13 mouse cellular contexts compared by ENCODE assay signal in the genomic region with DNA sequence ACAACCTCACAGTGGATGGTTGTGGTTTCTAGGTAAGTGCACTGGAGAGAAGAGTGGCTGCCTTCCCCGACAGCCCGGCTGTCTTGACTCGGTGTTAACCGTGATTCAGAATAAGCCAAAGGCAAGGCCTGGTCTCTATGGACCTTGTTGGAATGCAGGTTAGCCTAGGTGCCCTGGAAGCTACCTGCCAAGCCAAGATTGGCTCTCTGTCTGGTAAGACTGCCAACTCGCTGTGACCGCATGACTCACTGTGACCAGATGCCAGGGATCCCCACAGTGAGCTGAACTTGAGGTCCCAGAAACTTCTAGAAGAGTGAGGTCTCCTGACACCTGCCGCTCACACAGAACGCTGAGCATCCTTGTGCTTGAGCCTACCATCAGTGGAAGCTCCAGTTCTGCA. TPM values are rescaled to one million over a fixed set of nuclear protein-coding genes. Genes with fewer than 3 reads are reported as not detected.
A peak's percentile ranks its signal among the peaks of the same experiment; 100 is the strongest.
DNase-seq lines count a peak whose midpoint lies in the region; ATAC-seq and TF ChIP-seq lines count a peak whose summit lies in the region.
"Had no signal": no experiment of that assay in that cellular context is flagged by ENCODE, and none has a peak within 500 bp of the region (broad histone marks: within the 10 kb centered on the region; RNA-seq: fewer than 3 reads in every experiment).

No protein-coding gene starts in this region.

- peaks cover 51% of the 10 kb centered on the region for H3K36me3 ChIP-seq in forebrain, embryonic 13.5 days (ENCODE audit: poor library complexity, severe bottlenecking)
- peaks cover 52% of the 10 kb centered on the region for H3K36me3 ChIP-seq in forebrain, embryonic 14.5 days (ENCODE audit: control insufficient read depth, insufficient read depth, low read length)
- H3K36me3 ChIP-seq in lung, postnatal 0 days (ENCODE audit: insufficient read depth, low read length), result no peaks in the 10 kb centered on the region
- H3K36me3 ChIP-seq in forebrain, embryonic 16.5 days (ENCODE audit: control insufficient read depth, insufficient read depth), result peaks cover 36% of the 10 kb centered on the region
- H3K36me3 ChIP-seq in neural tube, embryonic 14.5 days (ENCODE audit: control insufficient read depth, insufficient read depth, low read length), result peaks cover 36% of the 10 kb centered on the region
- no peaks in the 10 kb centered on the region for H3K36me3 ChIP-seq in heart, adult 2 months (ENCODE audit: control insufficient read depth, insufficient read depth, low read length)

- intact Hi-C loops in heart, adult 2 months (cut with DNase I), result no loop called here

- no peak for DNase-seq in forebrain, embryonic 14.5 days (ENCODE audit: low spot score)
- DNase-seq in lung, postnatal 0 days (ENCODE audit: low spot score), result peak; percentile 42
- no peak for DNase-seq in lung, adult 2 months
- DNase-seq in heart, adult 2 months, result no peak
- DNase-seq: adrenal gland, postnatal 14 days; gastrocnemius, postnatal 10 days; kidney, adult 18-20 months; layer of hippocampus, adult 9-11 months had no signal

- WGBS in forebrain, embryonic 13.5 days, result 95% methylated on average over 8 of the region's 8 CpGs
- WGBS in forebrain, embryonic 14.5 days, result 94% methylated on average over 8 of the region's 8 CpGs
- WGBS in lung, postnatal 0 days, result 75% methylated on average over 8 of the region's 8 CpGs
- 71% methylated on average over 8 of the region's 8 CpGs for WGBS in lung, adult 2 months
- WGBS in forebrain, embryonic 16.5 days, result 87% methylated on average over 8 of the region's 8 CpGs
- 81% methylated on average over 8 of the region's 8 CpGs for WGBS in neural tube, embryonic 14.5 days
- WGBS in heart, adult 2 months, result 87% methylated on average over 8 of the region's 8 CpGs

- ATAC-seq in forebrain, embryonic 13.5 days, result no peak
- no peak for ATAC-seq in forebrain, embryonic 14.5 days
- peak; percentile 20 for ATAC-seq in lung, postnatal 0 days
- no peak for ATAC-seq in forebrain, embryonic 16.5 days
- no peak for ATAC-seq in neural tube, embryonic 14.5 days (ENCODE audit: low read depth)
- ATAC-seq in granulocyte monocyte progenitor cell, adult 5-6 weeks (replicated peaks; ENCODE audit: poor library complexity, severe bottlenecking), result no peak

- H3K27ac ChIP-seq in forebrain, embryonic 13.5 days, result peak overlapping the region; percentile 64
- no peak overlapping the region for H3K27ac ChIP-seq in forebrain, embryonic 14.5 days (ENCODE audit: low read depth, low read length)
- no peak overlapping the region for H3K27ac ChIP-seq in lung, postnatal 0 days (ENCODE audit: low read length)
- H3K27ac ChIP-seq in forebrain, embryonic 16.5 days (ENCODE audit: low read length), result peak overlapping the region; percentile 0; the same call in 1 of the 2 replicates
- 0 out of 2 replicates have a peak overlapping the region, but pooled peaks have one; percentile 23 for H3K27ac ChIP-seq in neural tube, embryonic 14.5 days (ENCODE audit: low read depth, low read length)
- no peak overlapping the region for H3K27ac ChIP-seq in heart, adult 2 months
- H3K27ac ChIP-seq: limb, embryonic 12.5 days had no signal

- H3K9me3 ChIP-seq in forebrain, embryonic 13.5 days (replicated peaks), result no peaks in the 10 kb centered on the region
- no peaks in the 10 kb centered on the region for H3K9me3 ChIP-seq in forebrain, embryonic 14.5 days (replicated peaks; ENCODE audit: control insufficient read depth, low read length)
- no peaks in the 10 kb centered on the region for H3K9me3 ChIP-seq in lung, postnatal 0 days (ENCODE audit: low read length)
- no peaks in the 10 kb centered on the region for H3K9me3 ChIP-seq in forebrain, embryonic 16.5 days (ENCODE audit: control insufficient read depth, low read length)
- H3K9me3 ChIP-seq in neural tube, embryonic 14.5 days (ENCODE audit: control insufficient read depth, low read length), result no peaks in the 10 kb centered on the region
- H3K9me3 ChIP-seq: limb, embryonic 12.5 days had no signal

- TF ChIP-seq POLR2A in lung, adult 2 months (IDR thresholded peaks at IDR 0.05; ENCODE audit: borderline replicate concordance, extremely low read depth, low read depth, low read length), result no peak
- TF ChIP-seq POLR2A in heart, adult 2 months (IDR thresholded peaks at IDR 0.05; ENCODE audit: insufficient read depth, low read depth, low read length), result no peak

- H3K4me1 ChIP-seq in forebrain, embryonic 13.5 days, result peaks cover 32% of the 10 kb centered on the region
- H3K4me1 ChIP-seq in forebrain, embryonic 14.5 days (ENCODE audit: control insufficient read depth, insufficient read depth, low read length), result peaks cover 12% of the 10 kb centered on the region
- H3K4me1 ChIP-seq in lung, postnatal 0 days (ENCODE audit: insufficient read depth, low read depth, low read length), result no peaks in the 10 kb centered on the region
- peaks cover 10% of the 10 kb centered on the region for H3K4me1 ChIP-seq in lung, adult 2 months (ENCODE audit: control insufficient read depth, insufficient read depth, low read length)
- H3K4me1 ChIP-seq in forebrain, embryonic 16.5 days (replicated peaks; ENCODE audit: control insufficient read depth, insufficient read depth, low read length), result peaks cover 38% of the 10 kb centered on the region
- peaks cover 24% of the 10 kb centered on the region for H3K4me1 ChIP-seq in neural tube, embryonic 14.5 days (ENCODE audit: control insufficient read depth, insufficient read depth, low read length)
- peaks cover 2% of the 10 kb centered on the region for H3K4me1 ChIP-seq in heart, adult 2 months (ENCODE audit: control insufficient read depth, insufficient read depth, low read length)
- H3K4me1 ChIP-seq: limb, embryonic 12.5 days had no signal

- no peak for TF ChIP-seq CTCF in lung, postnatal 0 days (IDR thresholded peaks at IDR 0.05)
- no peak for TF ChIP-seq CTCF in lung, adult 2 months (IDR thresholded peaks at IDR 0.05; ENCODE audit: insufficient read depth, low read length)
- no peak for TF ChIP-seq CTCF in heart, adult 2 months (IDR thresholded peaks at IDR 0.05)

- H3K79me2 ChIP-seq in heart, adult 2 months (replicated peaks; ENCODE audit: control insufficient read depth, insufficient read depth, low read length), result no peaks in the 10 kb centered on the region

- no peaks in the 10 kb centered on the region for H3K27me3 ChIP-seq in forebrain, embryonic 13.5 days
- H3K27me3 ChIP-seq in forebrain, embryonic 14.5 days (replicated peaks; ENCODE audit: control insufficient read depth, insufficient read depth, low read length), result no peaks in the 10 kb centered on the region
- no peaks in the 10 kb centered on the region for H3K27me3 ChIP-seq in lung, postnatal 0 days (replicated peaks; ENCODE audit: insufficient read depth, low read length)
- H3K27me3 ChIP-seq in forebrain, embryonic 16.5 days (replicated peaks; ENCODE audit: control insufficient read depth, insufficient read depth, low read length), result no peaks in the 10 kb centered on the region
- no peaks in the 10 kb centered on the region for H3K27me3 ChIP-seq in neural tube, embryonic 14.5 days (ENCODE audit: control insufficient read depth, insufficient read depth, low read length)
- no peaks in the 10 kb centered on the region for H3K27me3 ChIP-seq in heart, adult 2 months (ENCODE audit: control insufficient read depth, insufficient read depth, low read length)
- H3K27me3 ChIP-seq: limb, embryonic 12.5 days had no signal

- H3K9ac ChIP-seq in forebrain, embryonic 13.5 days, result no peak overlapping the region
- H3K9ac ChIP-seq in forebrain, embryonic 14.5 days (ENCODE audit: low read length), result no peak overlapping the region
- no peak overlapping the region for H3K9ac ChIP-seq in lung, postnatal 0 days (replicated peaks; ENCODE audit: low read depth)
- no peak overlapping the region for H3K9ac ChIP-seq in forebrain, embryonic 16.5 days (replicated peaks; ENCODE audit: low read depth, low read length)
- no peak overlapping the region for H3K9ac ChIP-seq in neural tube, embryonic 14.5 days (replicated peaks; ENCODE audit: low read depth, low read length)
- H3K9ac ChIP-seq in heart, adult 2 months (ENCODE audit: low read depth, low read length), result no peak overlapping the region
- H3K9ac ChIP-seq: limb, embryonic 12.5 days had no signal

- no peak for TF ChIP-seq EP300 in lung, postnatal 0 days (IDR thresholded peaks at IDR 0.05)
- no peak for TF ChIP-seq EP300 in heart, adult 2 months (IDR thresholded peaks at IDR 0.05; ENCODE audit: insufficient read depth, low read depth, low read length)

- no peak overlapping the region for H3K4me2 ChIP-seq in forebrain, embryonic 13.5 days
- no peak overlapping the region for H3K4me2 ChIP-seq in forebrain, embryonic 14.5 days (ENCODE audit: low read length)
- H3K4me2 ChIP-seq in lung, postnatal 0 days (replicated peaks; ENCODE audit: low read depth, low read length), result no peak overlapping the region
- H3K4me2 ChIP-seq in forebrain, embryonic 16.5 days (ENCODE audit: low read length), result no peak overlapping the region
- no peak overlapping the region for H3K4me2 ChIP-seq in neural tube, embryonic 14.5 days (ENCODE audit: low read depth, low read length)
- H3K4me2 ChIP-seq: limb, embryonic 12.5 days had no signal

- H3K4me3 ChIP-seq in forebrain, embryonic 13.5 days, result no peak overlapping the region
- H3K4me3 ChIP-seq in forebrain, embryonic 14.5 days (ENCODE audit: low read depth, low read length), result no peak overlapping the region
- H3K4me3 ChIP-seq in lung, postnatal 0 days (ENCODE audit: low read depth, low read length), result no peak overlapping the region
- H3K4me3 ChIP-seq in lung, adult 2 months (replicated peaks; ENCODE audit: extremely low read depth, low read depth, low read length), result no peak overlapping the region
- no peak overlapping the region for H3K4me3 ChIP-seq in forebrain, embryonic 16.5 days (replicated peaks; ENCODE audit: low read length)
- H3K4me3 ChIP-seq in neural tube, embryonic 14.5 days (ENCODE audit: low read depth, low read length), result no peak overlapping the region
- H3K4me3 ChIP-seq in heart, adult 2 months, result no peak overlapping the region
- H3K4me3 ChIP-seq: limb, embryonic 12.5 days had no signal

RNA-seq across cellular contexts. Expression of a gene that starts 8.8 kb away (rescaled TPM):
- 6,579 and 6,954 TPM in 2 replicates for polyA plus RNA-seq in forebrain, embryonic 13.5 days (2015; fragmentation: Nextera tagmentation; extraction: Ambion mirVana)
- polyA plus RNA-seq in forebrain, embryonic 14.5 days (2014; fragmentation: Nextera tagmentation; extraction: Ambion mirVana), result 7,624 and 8,172 TPM in 2 replicates
- 260 and 357 TPM in 2 replicates for polyA plus RNA-seq in lung, postnatal 0 days (2015; fragmentation: Nextera tagmentation; extraction: Ambion mirVana)
- 18.8 and 38.6 TPM in 2 replicates for polyA plus RNA-seq in lung, adult 2 months (2012; rRNA removed)
- 7,901 and 8,250 TPM in 2 replicates for polyA plus RNA-seq in forebrain, embryonic 16.5 days (2015; fragmentation: Nextera tagmentation; extraction: Ambion mirVana)
- 5,364 and 5,581 TPM in 2 replicates for polyA plus RNA-seq in neural tube, embryonic 14.5 days (2014; fragmentation: Nextera tagmentation; extraction: Ambion mirVana)
- 10 to 100 TPM; 20.1 to 23.0 TPM for total RNA-seq in heart, adult 2 months (2021)
- 7.2 and 10.9 TPM in 2 replicates for polyA plus RNA-seq in heart, adult 2 months (2012; rRNA removed)
- total RNA-seq in granulocyte monocyte progenitor cell, adult 5-6 weeks (2014; fragmentation: Nextera tagmentation), result 878 and 904 TPM in 2 replicates
- total RNA-seq in granulocyte monocyte progenitor cell, adult 5-6 weeks (2017), result 966 and 982 TPM in 2 replicates

RNA-seq across cellular contexts. Expression of a gene that starts 19.6 kb away (rescaled TPM):
- polyA plus RNA-seq in forebrain, embryonic 13.5 days (2015; fragmentation: Nextera tagmentation; extraction: Ambion mirVana), result 5.5 and 6.0 TPM in 2 replicates
- polyA plus RNA-seq in forebrain, embryonic 14.5 days (2014; fragmentation: Nextera tagmentation; extraction: Ambion mirVana), result 4.3 and 6.0 TPM in 2 replicates
- polyA plus RNA-seq in lung, postnatal 0 days (2015; fragmentation: Nextera tagmentation; extraction: Ambion mirVana), result 27.5 and 33.0 TPM in 2 replicates
- polyA plus RNA-seq in lung, adult 2 months (2012; rRNA removed), result 146 and 205 TPM in 2 replicates
- 14.4 and 14.7 TPM in 2 replicates for polyA plus RNA-seq in forebrain, embryonic 16.5 days (2015; fragmentation: Nextera tagmentation; extraction: Ambion mirVana)
- polyA plus RNA-seq in neural tube, embryonic 14.5 days (2014; fragmentation: Nextera tagmentation; extraction: Ambion mirVana), result 9.8 and 13.7 TPM in 2 replicates
- total RNA-seq in heart, adult 2 months (2021), result 10 to 100 TPM; 13.4 to 16.7 TPM
- 22.6 and 37.2 TPM in 2 replicates for polyA plus RNA-seq in heart, adult 2 months (2012; rRNA removed)
- 11.2 and 12.9 TPM in 2 replicates for total RNA-seq in granulocyte monocyte progenitor cell, adult 5-6 weeks (2014; fragmentation: Nextera tagmentation)
- total RNA-seq in granulocyte monocyte progenitor cell, adult 5-6 weeks (2017), result 9.5 and 12.8 TPM in 2 replicates

RNA-seq across cellular contexts. Expression of a gene that starts 33.9 kb away (rescaled TPM):
- polyA plus RNA-seq in forebrain, embryonic 13.5 days (2015; fragmentation: Nextera tagmentation; extraction: Ambion mirVana), result 10.6 and 11.9 TPM in 2 replicates
- polyA plus RNA-seq in forebrain, embryonic 14.5 days (2014; fragmentation: Nextera tagmentation; extraction: Ambion mirVana), result 2.2 and 3.3 TPM in 2 replicates
- polyA plus RNA-seq in lung, postnatal 0 days (2015; fragmentation: Nextera tagmentation; extraction: Ambion mirVana), result 0.84 and 1.6 TPM in 2 replicates
- polyA plus RNA-seq in lung, adult 2 months (2012; rRNA removed), result not detected in 2 replicates
- 4.2 and 4.4 TPM in 2 replicates for polyA plus RNA-seq in forebrain, embryonic 16.5 days (2015; fragmentation: Nextera tagmentation; extraction: Ambion mirVana)
- 0.43 and 0.76 TPM in 2 replicates for polyA plus RNA-seq in neural tube, embryonic 14.5 days (2014; fragmentation: Nextera tagmentation; extraction: Ambion mirVana)
- under 1 TPM; 0.18 TPM for total RNA-seq in heart, adult 2 months (2021)
- polyA plus RNA-seq in heart, adult 2 months (2012; rRNA removed), result not detected in 2 replicates
- 15.0 and 25.6 TPM in 2 replicates for total RNA-seq in granulocyte monocyte progenitor cell, adult 5-6 weeks (2014; fragmentation: Nextera tagmentation)
- total RNA-seq in granulocyte monocyte progenitor cell, adult 5-6 weeks (2017), result 24.2 and 26.4 TPM in 2 replicates

RNA-seq across cellular contexts. Expression of a gene that starts 58.3 kb away (rescaled TPM):
- 132 and 139 TPM in 2 replicates for polyA plus RNA-seq in forebrain, embryonic 13.5 days (2015; fragmentation: Nextera tagmentation; extraction: Ambion mirVana)
- 177 and 185 TPM in 2 replicates for polyA plus RNA-seq in forebrain, embryonic 14.5 days (2014; fragmentation: Nextera tagmentation; extraction: Ambion mirVana)
- polyA plus RNA-seq in lung, postnatal 0 days (2015; fragmentation: Nextera tagmentation; extraction: Ambion mirVana), result 169 and 188 TPM in 2 replicates
- polyA plus RNA-seq in lung, adult 2 months (2012; rRNA removed), result 115 and 169 TPM in 2 replicates
- polyA plus RNA-seq in forebrain, embryonic 16.5 days (2015; fragmentation: Nextera tagmentation; extraction: Ambion mirVana), result 166 and 180 TPM in 2 replicates
- polyA plus RNA-seq in neural tube, embryonic 14.5 days (2014; fragmentation: Nextera tagmentation; extraction: Ambion mirVana), result 195 and 199 TPM in 2 replicates
- 100 to 1,000 TPM; 170 to 191 TPM for total RNA-seq in heart, adult 2 months (2021)
- polyA plus RNA-seq in heart, adult 2 months (2012; rRNA removed), result 196 and 278 TPM in 2 replicates
- total RNA-seq in granulocyte monocyte progenitor cell, adult 5-6 weeks (2014; fragmentation: Nextera tagmentation), result 64.6 and 67.4 TPM in 2 replicates
- total RNA-seq in granulocyte monocyte progenitor cell, adult 5-6 weeks (2017), result 52.0 and 54.8 TPM in 2 replicates

Comparison
In these comparisons a context has a peak if more than half of its experiments do, and no peak if none do; other contexts are left out.
1. H3K27ac ChIP-seq: peak in forebrain, embryonic 13.5 days (single experiment), forebrain, embryonic 16.5 days (single experiment) and neural tube, embryonic 14.5 days (single experiment); none in forebrain, embryonic 14.5 days (single experiment), lung, postnatal 0 days (single experiment) and heart, adult 2 months (single experiment).
2. RNA of a gene that starts 8.8 kb away (polyA plus RNA-seq): 7,901 to 8,250 TPM in forebrain, embryonic 16.5 days, 7,624 to 8,172 TPM in forebrain, embryonic 14.5 days, 6,579 to 6,954 TPM in forebrain, embryonic 13.5 days and 5,364 to 5,581 TPM in neural tube, embryonic 14.5 days; 260 to 357 TPM in lung, postnatal 0 days, 18.8 to 38.6 TPM in lung, adult 2 months and 7.2 to 10.9 TPM in heart, adult 2 months; every median in the first group is over 10 times any median in the second.